Mouse (Mus musculus) embryonic facial prominence, embryonic 13.5 days (tissue): ENCODE measurements around the gene Gm7682. TPM values are rescaled to one million over a fixed set of nuclear protein-coding genes. Genes with fewer than 3 reads are reported as not detected.
"Not testable (repeated sequence)": the region's sequence is repeated elsewhere in the genome, so short reads cannot be mapped to it uniquely, and the experiment has no call there.

Experiments used
- ATAC-seq: fragments of 200-750 bp; cut with Nextera tagmentation; 2 replicates; pipeline ENCODE4 v1.8.0; 2017; ENCODE audit warnings: low read depth; ENCODE audit not compliant: insufficient number of reproducible peaks, insufficient read depth, low FRiP score, low TSS enrichment
- H3K27ac ChIP-seq: fragments of 300-500 bp; sonication (generic); 2 replicates; pipeline ENCODE4 v1.5.1; 2015; ENCODE audit warnings: moderate library complexity, mild to moderate bottlenecking, inconsistent platforms
- H3K27me3 ChIP-seq: fragments of 300-500 bp; sonication (generic); 2 replicates; pipeline ENCODE4 v1.6.1; 2015; ENCODE audit warnings: mild to moderate bottlenecking, inconsistent platforms
- H3K36me3 ChIP-seq: fragments of 300-500 bp; sonication (generic); 2 replicates; pipeline ENCODE4 v1.6.1; 2015; ENCODE audit warnings: mild to moderate bottlenecking, inconsistent platforms
- H3K4me1 ChIP-seq: fragments of 300-500 bp; sonication (generic); 2 replicates; pipeline ENCODE4 v1.6.1; 2015; ENCODE audit warnings: inconsistent platforms
- H3K4me2 ChIP-seq: fragments of 300-500 bp; sonication (generic); 2 replicates; pipeline ENCODE4 v1.6.1; 2015; ENCODE audit warnings: moderate library complexity, mild to moderate bottlenecking, inconsistent platforms
- H3K4me3 ChIP-seq: fragments of 300-500 bp; sonication (generic); 2 replicates; pipeline ENCODE4 v1.5.1; 2015; ENCODE audit warnings: mild to moderate bottlenecking, inconsistent platforms
- H3K9ac ChIP-seq: fragments of 300-500 bp; sonication (generic); 2 replicates; pipeline ENCODE4 v1.6.1; 2015; ENCODE audit warnings: mild to moderate bottlenecking, inconsistent platforms
- H3K9me3 ChIP-seq: fragments of 300-500 bp; sonication (generic); 2 replicates; pipeline ENCODE4 v1.6.1; 2016; ENCODE audit warnings: inconsistent platforms
- WGBS: fragments of 180-500 bp; shearing (Covaris S2); methylation state at CpG from one replicate; pipeline ENCODE4 v1.1.7; 2015; ENCODE audit warnings: mixed read lengths; 5-methylcytosine and 5-hydroxymethylcytosine counted together
- polyA plus RNA-seq: library from polyadenylated mRNA; unstranded; fragments of >200 nt; fragmentation: Nextera tagmentation; extraction: Ambion mirVana; gene quantifications from 2 replicates; pipeline ENCODE4 v1.2.1, GENCODE M21; 2015

Gm7682 gene
- polyA plus RNA-seq = not detected in 2 replicates

DNA sequence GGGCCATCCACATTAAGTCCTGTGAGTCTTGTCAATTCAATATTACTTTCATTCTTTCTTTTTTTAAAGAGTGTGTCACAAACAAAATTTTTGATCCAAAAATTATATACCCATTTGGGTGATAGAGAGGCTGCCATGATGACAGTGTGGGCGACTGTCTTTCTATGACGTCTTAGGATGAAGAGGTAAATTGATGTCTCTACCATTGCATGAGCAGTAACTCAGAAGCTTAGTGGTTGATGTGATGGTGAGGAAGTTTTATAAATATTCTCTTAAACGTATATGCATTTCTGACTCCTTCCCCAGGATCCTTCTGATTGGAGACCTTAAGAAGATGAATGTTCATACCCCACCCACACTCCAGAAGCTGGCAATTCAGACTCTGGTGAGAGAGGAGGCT lies at the start of gene Gm7682:
TSS of gene Gm7682 (plus strand) at position 301 of the 400 bp plus-strand sequence.
- not testable (repeated sequence) for ATAC-seq, H3K9me3 ChIP-seq, H3K27me3 ChIP-seq, H3K4me1 ChIP-seq, H3K4me3 ChIP-seq, H3K27ac ChIP-seq, H3K4me2 ChIP-seq, H3K36me3 ChIP-seq, H3K9ac ChIP-seq
- WGBS = no CpG with 5 or more reads among the region's 3 CpGs

Other genes with a start within 250 kb of the Gm7682 start
- not detected in 2 replicates for gene Gm3106, start 227.8 kb upstream of the Gm7682 start, polyA plus RNA-seq
- gene A430089I19Rik, start 139.0 kb upstream of the Gm7682 start, polyA plus RNA-seq = not detected in 2 replicates
- not detected in 2 replicates for gene Gm6502, start 131.3 kb upstream of the Gm7682 start, polyA plus RNA-seq
- gene AA792892, start 106.0 kb upstream of the Gm7682 start, polyA plus RNA-seq = not detected in 2 replicates
- not detected in 2 replicates for gene Gm3139, start 80.5 kb downstream of the Gm7682 start, polyA plus RNA-seq
- not detected in 2 replicates for gene Gm3147, start 170.6 kb downstream of the Gm7682 start, polyA plus RNA-seq
- not detected in 2 replicates for gene Gm6509, start 178.2 kb downstream of the Gm7682 start, polyA plus RNA-seq
- not detected in 2 replicates for gene Gm6205, start 202.6 kb downstream of the Gm7682 start, polyA plus RNA-seq